Mouse (Mus musculus) thymus, postnatal 0 days (tissue): ENCODE data around the gene Rbbp6. TPM values are rescaled to one million over a fixed set of nuclear protein-coding genes. Genes with fewer than 3 reads are reported as not detected.

Experiments used
- DNase-seq: peaks from one replicate; pipeline ENCODE4 v3.0.0-alpha.2; 2015; ENCODE audit warnings: low spot score
- polyA plus RNA-seq: library from polyadenylated mRNA; unstranded; fragments of >200 nt; fragmentation: Nextera tagmentation; extraction: Ambion mirVana; gene quantifications from 2 replicates; pipeline ENCODE4 v1.2.1, GENCODE M21; 2015

Gene Rbbp6
- 26.6 and 33.9 TPM in 2 replicates for polyA plus RNA-seq

- DNase-seq, result no peak
These were observed at the start of gene Rbbp6 for GRCm38 (mm10) chr7:122965386-122965785. TSS of gene Rbbp6 (plus strand) at chr7:122965686.

- DNase-seq, result peak; percentile 65
These were observed 45.5 kb upstream of the Rbbp6 start for GRCm38 (mm10) chr7:122919728-122920582.

GRCm38 (mm10) chr7:122921537-122921936 is 43.9 kb upstream of the Rbbp6 start:
- no peak for DNase-seq

GRCm38 (mm10) chr7:122924256-122924655 is 41.2 kb upstream of the Rbbp6 start:
- DNase-seq, result no peak

- no peak for DNase-seq
These were observed 35.0 kb upstream of the Rbbp6 start for GRCm38 (mm10) chr7:122930494-122930893.

- DNase-seq, result no peak
These were observed 33.3 kb upstream of the Rbbp6 start for GRCm38 (mm10) chr7:122932171-122932570.

GRCm38 (mm10) chr7:122936626-122937025 is 28.9 kb upstream of the Rbbp6 start:
- no peak for DNase-seq

GRCm38 (mm10) chr7:122938197-122938596 is 27.3 kb upstream of the Rbbp6 start:
- DNase-seq, result no peak

- DNase-seq, result no peak
These were observed 26.3 kb upstream of the Rbbp6 start for GRCm38 (mm10) chr7:122939181-122939580.

- peak; percentile 80 for DNase-seq
These were observed 25.0 kb upstream of the Rbbp6 start for GRCm38 (mm10) chr7:122940371-122941075.

- peak; percentile 21 for DNase-seq
These were observed 23.4 kb upstream of the Rbbp6 start for GRCm38 (mm10) chr7:122942111-122942510.

- DNase-seq, result peak; percentile 70
These were observed 20.3 kb upstream of the Rbbp6 start for GRCm38 (mm10) chr7:122945149-122945548.

- no peak for DNase-seq
These were observed 16.2 kb upstream of the Rbbp6 start for GRCm38 (mm10) chr7:122949268-122949667.

GRCm38 (mm10) chr7:122951464-122951863 is 14.0 kb upstream of the Rbbp6 start:
- no peak for DNase-seq

GRCm38 (mm10) chr7:122952066-122952465 is 13.4 kb upstream of the Rbbp6 start:
- no peak for DNase-seq

GRCm38 (mm10) chr7:122954451-122955225 is 10.8 kb upstream of the Rbbp6 start:
- DNase-seq, result no peak

GRCm38 (mm10) chr7:122955226-122955955 is 10.1 kb upstream of the Rbbp6 start:
- peak; percentile 39 for DNase-seq

- no peak for DNase-seq
These were observed 3.3 kb downstream of the Rbbp6 start for GRCm38 (mm10) chr7:122968751-122969150.

- peak; percentile 99 for DNase-seq
These were observed 3.9 kb downstream of the Rbbp6 start for GRCm38 (mm10) chr7:122969231-122970032.
